Mouse (Mus musculus): ENCODE measurements around the gene Tlr13. TPM values are rescaled to one million over a fixed set of nuclear protein-coding genes. Genes with fewer than 3 reads are reported as not detected.

Tlr13 gene
- polyA plus RNA-seq, 1 experiment from 2014 or later, result 0.57 TPM

GRCm38 (mm10) chrX:106149460-106149859, 6.5 kb downstream of the Tlr13 start:
- Histone ChIP-seq H3K27ac (no peak overlapping the region), H3K4me3 (no peak overlapping the region), H3K4me2 (replicated peaks) (no peak overlapping the region), H3K27me3 (0 out of 2 replicates have a peak, but pooled peaks cover 5% of the 10 kb centered on the region), H3K9me3 (no peaks in the 10 kb centered on the region), H3K9ac (no peak overlapping the region), H3K4me1 (no peaks in the 10 kb centered on the region), H3K36me3 (no peaks in the 10 kb centered on the region)
- WGBS, result 78% methylated on average over 3 of the region's 3 CpGs
- no peak for ATAC-seq (ENCODE audit: low FRiP score, low read depth)

GRCm38 (mm10) chrX:106154180-106154586, 11.2 kb downstream of the Tlr13 start:
- H3K36me3 ChIP-seq, result no peaks in the 10 kb centered on the region
- H3K9ac ChIP-seq, result no peak overlapping the region
- no peaks in the 10 kb centered on the region for H3K4me1 ChIP-seq
- H3K27me3 ChIP-seq, result 0 out of 2 replicates have a peak, but pooled peaks cover 8% of the 10 kb centered on the region
- H3K4me3 ChIP-seq, result no peak overlapping the region
- ATAC-seq (ENCODE audit: low FRiP score, low read depth), result no peak
- H3K4me2 ChIP-seq (replicated peaks), result no peak overlapping the region
- H3K27ac ChIP-seq, result no peak overlapping the region
- no peaks in the 10 kb centered on the region for H3K9me3 ChIP-seq

- WGBS, result 79% methylated on average over 4 of the region's 4 CpGs
- Histone ChIP-seq H3K27me3 (0 out of 2 replicates have a peak, but pooled peaks cover 4% of the 10 kb centered on the region), H3K27ac (no peak overlapping the region), H3K4me3 (no peak overlapping the region), H3K4me2 (replicated peaks) (no peak overlapping the region), H3K9me3 (no peaks in the 10 kb centered on the region), H3K9ac (no peak overlapping the region), H3K4me1 (no peaks in the 10 kb centered on the region), H3K36me3 (no peaks in the 10 kb centered on the region)
- ATAC-seq (ENCODE audit: low FRiP score, low read depth), result no peak
Measured at GRCm38 (mm10) chrX:106155892-106156291, 12.9 kb downstream of the Tlr13 start.

GRCm38 (mm10) chrX:106163995-106164394, 21.0 kb downstream of the Tlr13 start:
- 52% methylated on average over 5 of the region's 5 CpGs for WGBS
- no peaks in the 10 kb centered on the region for H3K9me3 ChIP-seq
- H3K4me3 ChIP-seq, result no peak overlapping the region
- H3K27me3 ChIP-seq, result no peaks in the 10 kb centered on the region
- H3K9ac ChIP-seq, result no peak overlapping the region
- H3K4me1 ChIP-seq, result no peaks in the 10 kb centered on the region
- ATAC-seq (ENCODE audit: low FRiP score, low read depth), result no peak
- H3K4me2 ChIP-seq (replicated peaks), result no peak overlapping the region
- H3K27ac ChIP-seq, result no peak overlapping the region
- no peaks in the 10 kb centered on the region for H3K36me3 ChIP-seq

- 80% methylated on average over 5 of the region's 5 CpGs for WGBS
- no peak overlapping the region for H3K27ac ChIP-seq
- no peak for ATAC-seq (ENCODE audit: low FRiP score, low read depth)
- H3K9me3 ChIP-seq, result no peaks in the 10 kb centered on the region
- no peaks in the 10 kb centered on the region for H3K36me3 ChIP-seq
- H3K4me3 ChIP-seq, result no peak overlapping the region
- H3K27me3 ChIP-seq, result no peaks in the 10 kb centered on the region
- H3K4me2 ChIP-seq (replicated peaks), result no peak overlapping the region
- no peak overlapping the region for H3K9ac ChIP-seq
- H3K4me1 ChIP-seq, result no peaks in the 10 kb centered on the region
Measured at GRCm38 (mm10) chrX:106164555-106164954, 21.6 kb downstream of the Tlr13 start.

- WGBS, result 75% methylated on average over 1 of the region's 1 CpGs
- Histone ChIP-seq H3K27ac (no peak overlapping the region), H3K9ac (no peak overlapping the region), H3K27me3 (no peaks in the 10 kb centered on the region), H3K4me3 (no peak overlapping the region), H3K9me3 (no peaks in the 10 kb centered on the region), H3K36me3 (no peaks in the 10 kb centered on the region), H3K4me2 (replicated peaks) (no peak overlapping the region), H3K4me1 (no peaks in the 10 kb centered on the region)
- ATAC-seq (ENCODE audit: low FRiP score, low read depth), result no peak
Measured at GRCm38 (mm10) chrX:106165089-106165488, 22.1 kb downstream of the Tlr13 start.

GRCm38 (mm10) chrX:106171106-106171852, 28.3 kb downstream of the Tlr13 start:
- H3K4me2 ChIP-seq (replicated peaks), result peak overlapping the region; percentile 48
- H3K27ac ChIP-seq, result no peak overlapping the region
- H3K36me3 ChIP-seq, result no peaks in the 10 kb centered on the region
- H3K27me3 ChIP-seq, result no peaks in the 10 kb centered on the region
- no peaks in the 10 kb centered on the region for H3K9me3 ChIP-seq
- no peak overlapping the region for H3K9ac ChIP-seq
- H3K4me3 ChIP-seq, result peak overlapping the region; percentile 27
- 24% methylated on average over 18 of the region's 18 CpGs for WGBS
- peak; percentile 82 for ATAC-seq (ENCODE audit: low FRiP score, low read depth)
- H3K4me1 ChIP-seq, result no peaks in the 10 kb centered on the region

GRCm38 (mm10) chrX:106171853-106172154, 28.8 kb downstream of the Tlr13 start:
- H3K9ac ChIP-seq, result no peak overlapping the region
- no peaks in the 10 kb centered on the region for H3K9me3 ChIP-seq
- H3K36me3 ChIP-seq, result no peaks in the 10 kb centered on the region
- no peaks in the 10 kb centered on the region for H3K4me1 ChIP-seq
- no peak for ATAC-seq (ENCODE audit: low FRiP score, low read depth)
- no peak overlapping the region for H3K27ac ChIP-seq
- H3K27me3 ChIP-seq, result no peaks in the 10 kb centered on the region
- H3K4me3 ChIP-seq, result no peak overlapping the region
- H3K4me2 ChIP-seq (replicated peaks), result peak overlapping the region; percentile 48
- WGBS, result 61% methylated on average over 5 of the region's 6 CpGs

- Histone ChIP-seq H3K4me2 (replicated peaks) (no peak overlapping the region), H3K9me3 (no peaks in the 10 kb centered on the region), H3K27ac (no peak overlapping the region), H3K4me3 (no peak overlapping the region), H3K9ac (no peak overlapping the region), H3K27me3 (no peaks in the 10 kb centered on the region), H3K4me1 (no peaks in the 10 kb centered on the region), H3K36me3 (no peaks in the 10 kb centered on the region)
- WGBS, result 52% methylated on average over 9 of the region's 9 CpGs
- no peak for ATAC-seq (ENCODE audit: low FRiP score, low read depth)
Measured at GRCm38 (mm10) chrX:106176331-106176730, 33.3 kb downstream of the Tlr13 start.

GRCm38 (mm10) chrX:106184279-106184678, 41.3 kb downstream of the Tlr13 start:
- Histone ChIP-seq H3K27ac (no peak overlapping the region), H3K4me1 (peaks cover 13% of the 10 kb centered on the region), H3K27me3 (peaks cover 8% of the 10 kb centered on the region; the same call in 1 of the 2 replicates), H3K4me3 (no peak overlapping the region), H3K36me3 (no peaks in the 10 kb centered on the region), H3K9ac (no peak overlapping the region), H3K9me3 (no peaks in the 10 kb centered on the region), H3K4me2 (replicated peaks) (no peak overlapping the region)
- no peak for ATAC-seq (ENCODE audit: low FRiP score, low read depth)
- WGBS, result 48% methylated on average over 4 of the region's 4 CpGs

GRCm38 (mm10) chrX:106185706-106186105, 42.7 kb downstream of the Tlr13 start:
- Histone ChIP-seq H3K27ac (peak overlapping the region; percentile 92), H3K36me3 (no peaks in the 10 kb centered on the region; the same call in 1 of the 2 replicates), H3K4me2 (replicated peaks) (peak overlapping the region; percentile 52), H3K4me3 (no peak overlapping the region), H3K9me3 (no peaks in the 10 kb centered on the region), H3K27me3 (peaks cover 8% of the 10 kb centered on the region; the same call in 1 of the 2 replicates), H3K9ac (no peak overlapping the region), H3K4me1 (peaks cover 20% of the 10 kb centered on the region)
- WGBS, result 19% methylated on average over 5 of the region's 5 CpGs
- peak; percentile 67 for ATAC-seq (ENCODE audit: low FRiP score, low read depth)

- Histone ChIP-seq H3K27ac (peak within 1 kb of the TSS; percentile 92), H3K27me3 (peaks cover 8% of the 10 kb centered on the region; the same call in 1 of the 2 replicates), H3K9ac (peak within 1 kb of the TSS; percentile 73), H3K36me3 (no peaks in the 10 kb centered on the region; the same call in 1 of the 2 replicates), H3K4me2 (replicated peaks) (peak within 1 kb of the TSS; percentile 72), H3K4me1 (peaks cover 20% of the 10 kb centered on the region), H3K4me3 (peak within 1 kb of the TSS; percentile 58), H3K9me3 (no peaks in the 10 kb centered on the region)
- peak; percentile 97 for ATAC-seq (ENCODE audit: low FRiP score, low read depth)
- 15% methylated on average over 50 of the region's 55 CpGs for WGBS
Measured at GRCm38 (mm10) chrX:106186713-106187649, 44.0 kb downstream of the Tlr13 start, which contains the start of gene Pgk1. Gene Pgk1, plus strand, starts transcription at chrX:106187100.

All from limb, embryonic 13.5 days (tissue).